Mouse (Mus musculus) olfactory bulb, adult 2 months (tissue): ENCODE results near the gene Abcf2.

Experiments
- CTCF ChIP-seq: fragments of 200-500 bp; IDR thresholded peaks from 2 replicates; pipeline ENCODE4 v1.5.1; 2012; ENCODE audit warnings: low read depth, mild to moderate bottlenecking, low read length, moderate library complexity; ENCODE audit not compliant: insufficient read depth
- POLR2A ChIP-seq: fragments of 200-500 bp; IDR thresholded peaks from 2 replicates; pipeline ENCODE4 v1.6.1; 2012; ENCODE audit warnings: mild to moderate bottlenecking, low read depth, low read length, moderate library complexity; ENCODE audit not compliant: insufficient read depth

GRCm38 (mm10) chr5:24595261-24595660 is 18.0 kb upstream of the Abcf2 start:
- TF ChIP-seq POLR2A: no peak
- TF ChIP-seq CTCF: no peak
